Mouse (Mus musculus): ENCODE measurements at regions not wholly inside any gene's neighbourhood (a gene's known extent, or its start where the extent isn't known, plus 50 kb on each side); places are given as distances from the start of the nearest gene placed in this dataset.

GRCm38 (mm10) chr3:26465158-26465557, 132.9 kb upstream of the Nlgn1 start:
- peak; percentile 45 for DNase-seq (ENCODE audit: low read depth, low spot score)

DNA sequence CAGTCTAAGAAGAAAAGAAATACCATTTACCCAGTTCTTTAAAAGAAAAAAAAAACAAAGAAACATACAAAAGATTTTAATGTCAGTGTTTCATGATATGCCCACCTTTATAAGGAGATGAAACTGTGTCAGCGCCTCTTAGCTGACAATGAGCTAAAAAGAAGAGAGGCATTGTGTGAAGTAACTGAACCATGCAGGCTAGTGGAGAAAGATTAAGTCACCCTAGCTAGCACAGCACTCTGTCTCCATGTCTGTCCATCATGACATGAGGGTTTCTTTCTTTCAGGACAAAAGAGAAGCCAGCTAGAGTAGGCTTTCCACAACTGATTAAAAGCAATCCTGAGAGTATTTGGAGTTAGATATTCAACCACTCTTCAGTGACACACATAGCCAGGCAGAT, 122.7 kb upstream of the Nlgn1 start:
- no peak for DNase-seq (ENCODE audit: low read depth, low spot score)

DNA sequence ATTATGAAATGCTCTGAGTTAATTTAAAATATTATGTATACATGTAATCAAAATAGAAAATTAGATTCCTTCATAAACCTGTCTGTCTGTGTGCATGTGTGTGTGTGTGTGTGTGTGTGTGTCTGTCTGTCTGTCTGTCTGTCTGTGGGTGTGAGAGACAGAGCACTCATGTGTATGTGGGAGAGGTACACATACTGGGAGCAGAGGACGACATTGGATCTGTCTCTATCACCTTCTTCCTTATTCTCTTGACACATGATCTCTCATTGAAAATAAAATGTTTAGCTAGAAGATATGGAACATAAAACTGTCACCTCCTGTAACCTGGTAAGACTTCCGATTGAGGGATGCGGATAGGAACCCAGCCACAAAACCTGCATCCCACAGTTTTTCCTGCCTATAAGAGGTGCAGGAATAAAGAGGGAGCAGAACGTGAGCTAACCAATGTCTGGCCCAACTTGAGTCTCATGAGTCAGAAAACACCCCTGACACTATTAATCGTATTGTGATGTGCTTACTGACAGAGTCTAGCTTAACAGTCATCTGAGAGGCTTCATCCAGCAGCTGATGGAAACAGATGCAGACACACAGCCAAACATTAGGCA, 105.6 kb upstream of the Nlgn1 start:
- no peak for DNase-seq (ENCODE audit: low read depth, low spot score)
